Mouse (Mus musculus): ENCODE measurements around the gene 1810010H24Rik. TPM values are rescaled to one million over a fixed set of nuclear protein-coding genes. Genes with fewer than 3 reads are reported as not detected.
"Not testable (repeated sequence)": the region's sequence is repeated elsewhere in the genome, so short reads cannot be mapped to it uniquely, and the experiment has no call there.

Gene 1810010H24Rik
- polyA plus RNA-seq, 1 experiment from 2014 or later = 10.0 TPM

DNA sequence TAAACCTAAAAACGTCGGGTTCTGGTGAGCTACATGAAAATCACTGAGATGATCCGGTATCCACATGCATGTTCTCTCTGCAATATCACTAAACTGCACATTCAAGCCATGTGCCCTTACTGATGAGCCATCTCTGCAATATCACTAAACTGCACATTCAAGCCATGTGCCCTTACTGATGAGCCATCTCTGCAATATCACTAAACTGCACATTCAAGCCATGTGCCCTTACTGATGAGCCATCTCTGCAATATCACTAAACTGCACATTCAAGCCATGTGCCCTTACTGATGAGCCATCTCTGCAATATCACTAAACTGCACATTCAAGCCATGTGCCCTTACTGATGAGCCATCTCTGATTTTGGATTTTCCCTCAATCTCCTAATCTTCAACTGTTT is 34.2 kb downstream of the 1810010H24Rik start:
- H3K36me3 ChIP-seq = peaks cover 92% of the 10 kb centered on the region
- H3K27ac ChIP-seq; H3K27me3 ChIP-seq; H3K4me3 ChIP-seq; ATAC-seq (ENCODE audit: borderline replicate concordance, extremely low read depth, low FRiP score, low TSS enrichment); H3K4me1 ChIP-seq; H3K9me3 ChIP-seq; H3K4me2 ChIP-seq; H3K9ac ChIP-seq: not testable (repeated sequence)
- 96% methylated on average over 3 of the region's 3 CpGs for WGBS

DNA sequence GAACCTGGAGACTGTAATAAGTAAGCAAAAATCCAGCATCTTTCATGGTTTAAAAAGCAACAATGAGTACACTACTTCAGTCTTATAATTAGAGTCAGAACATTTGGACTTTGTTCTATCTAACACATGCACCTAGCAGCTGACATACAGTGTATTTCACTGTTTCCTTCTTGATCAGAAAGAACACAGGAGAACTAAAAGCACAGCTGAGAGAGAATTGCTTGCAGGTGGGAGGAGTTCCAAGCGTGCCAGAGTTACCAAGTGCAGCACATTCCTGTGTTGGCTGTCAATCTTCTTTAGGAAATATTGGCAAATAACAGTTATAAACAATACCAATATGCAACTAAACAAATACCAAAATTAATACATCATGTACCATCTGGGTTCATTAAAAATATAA is 35.5 kb downstream of the 1810010H24Rik start:
- Histone ChIP-seq H3K27me3 (no peaks in the 10 kb centered on the region), H3K9ac (no peak overlapping the region), H3K4me3 (no peak overlapping the region), H3K9me3 (no peaks in the 10 kb centered on the region), H3K36me3 (peaks cover 92% of the 10 kb centered on the region), H3K4me2 (no peak overlapping the region), H3K27ac (no peak overlapping the region), H3K4me1 (no peaks in the 10 kb centered on the region)
- WGBS = 77% methylated on average over 1 of the region's 1 CpGs
- ATAC-seq (ENCODE audit: borderline replicate concordance, extremely low read depth, low FRiP score, low TSS enrichment) = no peak

DNA sequence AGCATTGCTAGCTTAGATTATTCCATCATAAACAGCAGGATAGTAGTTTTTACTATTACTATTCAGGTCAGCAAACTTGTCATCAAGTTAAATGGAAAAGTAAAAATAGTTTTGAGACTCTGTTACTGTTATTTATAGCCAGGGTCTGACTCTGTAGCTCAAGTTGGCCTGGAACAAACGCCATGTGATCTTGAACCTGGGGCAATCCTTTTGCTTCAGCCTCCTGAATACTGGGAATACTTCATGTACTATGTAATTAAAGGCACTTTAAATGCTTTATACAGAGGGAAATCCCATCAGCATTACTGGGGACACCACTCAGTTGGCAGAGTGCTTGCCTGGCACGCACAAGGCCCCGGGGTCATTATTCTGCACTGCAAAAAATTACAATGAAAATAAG is 37.6 kb downstream of the 1810010H24Rik start:
- H3K4me2 ChIP-seq = no peak overlapping the region
- H3K27me3 ChIP-seq = no peaks in the 10 kb centered on the region
- no peak for ATAC-seq (ENCODE audit: borderline replicate concordance, extremely low read depth, low FRiP score, low TSS enrichment)
- WGBS = 91% methylated on average over 3 of the region's 3 CpGs
- H3K4me3 ChIP-seq = no peak overlapping the region
- no peaks in the 10 kb centered on the region for H3K4me1 ChIP-seq
- no peaks in the 10 kb centered on the region for H3K9me3 ChIP-seq
- no peak overlapping the region for H3K27ac ChIP-seq
- H3K36me3 ChIP-seq = peaks cover 90% of the 10 kb centered on the region
- no peak overlapping the region for H3K9ac ChIP-seq

DNA sequence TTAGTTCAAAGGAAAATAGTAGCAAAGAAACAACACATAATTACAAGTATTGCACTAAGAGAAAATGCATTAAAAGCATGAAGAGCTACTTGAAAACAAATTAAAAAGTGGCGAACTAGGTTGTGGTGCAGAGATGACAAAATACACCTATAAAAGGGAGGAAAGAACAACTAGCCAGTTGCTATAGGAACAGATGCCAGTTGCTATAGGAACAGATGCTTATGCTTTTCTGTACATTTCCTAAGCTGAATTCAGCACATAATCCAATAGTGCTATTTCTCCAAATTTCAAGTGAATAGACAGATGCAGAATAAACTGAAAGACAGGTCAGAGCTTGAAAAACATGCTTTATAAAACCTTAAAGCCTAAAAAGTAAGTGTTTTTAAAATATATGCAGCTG is 39.1 kb downstream of the 1810010H24Rik start:
- H3K4me3 ChIP-seq = no peak overlapping the region
- peaks cover 76% of the 10 kb centered on the region for H3K36me3 ChIP-seq

GRCm38 (mm10) chr11:107065216-107065785 is 39.8 kb downstream of the 1810010H24Rik start:
- WGBS = 89% methylated on average over 11 of the region's 11 CpGs
- Histone ChIP-seq H3K4me1 (no peaks in the 10 kb centered on the region), H3K36me3 (peaks cover 76% of the 10 kb centered on the region), H3K4me2 (no peak overlapping the region), H3K27me3 (no peaks in the 10 kb centered on the region), H3K9ac (no peak overlapping the region), H3K9me3 (no peaks in the 10 kb centered on the region), H3K4me3 (no peak overlapping the region), H3K27ac (no peak overlapping the region)
- no peak for ATAC-seq (ENCODE audit: borderline replicate concordance, extremely low read depth, low FRiP score, low TSS enrichment)

More for the DNA sequence above, 39.1 kb downstream of the 1810010H24Rik start:
- no peak for ATAC-seq (ENCODE audit: borderline replicate concordance, extremely low read depth, low FRiP score, low TSS enrichment)
- WGBS = 92% methylated on average over 1 of the region's 1 CpGs
- H3K9ac ChIP-seq = no peak overlapping the region
- no peak overlapping the region for H3K4me2 ChIP-seq
- no peak overlapping the region for H3K27ac ChIP-seq
- H3K27me3 ChIP-seq = no peaks in the 10 kb centered on the region
- no peaks in the 10 kb centered on the region for H3K9me3 ChIP-seq
- H3K4me1 ChIP-seq = no peaks in the 10 kb centered on the region

Other genes starting within 250 kb of the 1810010H24Rik start
- gene Polg2, start 246.1 kb upstream of the 1810010H24Rik start, polyA plus RNA-seq (2015; fragmentation: Nextera tagmentation; extraction: Ambion mirVana) = 10.1 and 11.2 TPM in 2 replicates
- gene Ddx5, start 236.5 kb upstream of the 1810010H24Rik start, polyA plus RNA-seq (2015; fragmentation: Nextera tagmentation; extraction: Ambion mirVana) = 357 and 378 TPM in 2 replicates
- gene Cep95, start 236.4 kb upstream of the 1810010H24Rik start, polyA plus RNA-seq (2015; fragmentation: Nextera tagmentation; extraction: Ambion mirVana) = 18.3 and 21.7 TPM in 2 replicates
- gene Smurf2, start 105.0 kb upstream of the 1810010H24Rik start, polyA plus RNA-seq (2015; fragmentation: Nextera tagmentation; extraction: Ambion mirVana) = 16.1 and 16.5 TPM in 2 replicates
- gene Kpna2, start 26.1 kb upstream of the 1810010H24Rik start, polyA plus RNA-seq (2015; fragmentation: Nextera tagmentation; extraction: Ambion mirVana) = 534 and 547 TPM in 2 replicates
- 28.6 and 30.1 TPM in 2 replicates for gene Bptf, start 106.4 kb downstream of the 1810010H24Rik start, polyA plus RNA-seq (2015; fragmentation: Nextera tagmentation; extraction: Ambion mirVana)
- 55.6 and 57.2 TPM in 2 replicates for gene Nol11, start 163.7 kb downstream of the 1810010H24Rik start, polyA plus RNA-seq (2015; fragmentation: Nextera tagmentation; extraction: Ambion mirVana)